Mouse (Mus musculus) hindbrain, embryonic 14.5 days (tissue): ENCODE measurements around the gene Krt42. TPM values are rescaled to one million over a fixed set of nuclear protein-coding genes. Genes with fewer than 3 reads are reported as not detected.
"Not testable (repeated sequence)": the region's sequence is repeated elsewhere in the genome, so short reads cannot be mapped to it uniquely, and the experiment has no call there.

Experiments
- ATAC-seq: fragments of 200-750 bp; cut with Nextera tagmentation; 2 replicates; pipeline ENCODE4 v1.8.0; 2017; ENCODE audit warnings: moderate number of reproducible peaks, mild to moderate bottlenecking, moderate TSS enrichment, moderate library complexity; ENCODE audit not compliant: low FRiP score
- DNase-seq: peaks from one replicate; pipeline ENCODE4 v3.0.0-alpha.2; 2015; ENCODE audit warnings: low spot score
- H3K27ac ChIP-seq: fragments of 300-500 bp; sonication (generic); 2 replicates; pipeline ENCODE4 v1.5.1; 2014; ENCODE audit warnings: mild to moderate bottlenecking, moderate library complexity
- H3K27me3 ChIP-seq: fragments of 300-500 bp; sonication (generic); 2 replicates; pipeline ENCODE4 v1.6.1; 2014; ENCODE audit warnings: mild to moderate bottlenecking, low read length, mixed read lengths; ENCODE audit not compliant: control insufficient read depth, insufficient read depth
- H3K36me3 ChIP-seq: fragments of 300-500 bp; sonication (generic); replicated peaks from 2 replicates; pipeline ENCODE4 v1.6.1; 2014; ENCODE audit not compliant: control insufficient read depth, insufficient read depth
- H3K4me1 ChIP-seq: fragments of 300-500 bp; sonication (generic); replicated peaks from 2 replicates; pipeline ENCODE4 v1.6.1; 2014; ENCODE audit warnings: antibody characterized with exemption, low read length, mixed read lengths; ENCODE audit not compliant: control insufficient read depth, insufficient read depth
- H3K4me2 ChIP-seq: fragments of 300-500 bp; sonication (generic); replicated peaks from 2 replicates; pipeline ENCODE4 v1.6.1; 2014; ENCODE audit warnings: mild to moderate bottlenecking, moderate library complexity
- H3K4me3 ChIP-seq: fragments of 300-500 bp; sonication (generic); replicated peaks from 2 replicates; pipeline ENCODE4 v1.5.1; 2014; ENCODE audit warnings: mild to moderate bottlenecking, low read length
- H3K9ac ChIP-seq: fragments of 300-500 bp; sonication (generic); 2 replicates; pipeline ENCODE4 v1.6.1; 2014
- H3K9me3 ChIP-seq: fragments of 300-500 bp; sonication (generic); 2 replicates; pipeline ENCODE4 v1.6.1; 2016; ENCODE audit warnings: low read length; ENCODE audit not compliant: control insufficient read depth
- WGBS: fragments of 180-500 bp; shearing (Covaris S2); extraction: QIAGEN DNeasy Blood & Tissue Kit; methylation state at CpG from one replicate; pipeline ENCODE4 v1.1.7; 2014; 5-methylcytosine and 5-hydroxymethylcytosine counted together
- polyA plus RNA-seq: library from polyadenylated mRNA; unstranded; fragments of >200 nt; fragmentation: Nextera tagmentation; extraction: Ambion mirVana; gene quantifications from 2 replicates; pipeline ENCODE4 v1.2.1, GENCODE M21; 2014

Krt42 gene
- polyA plus RNA-seq, result not detected in 2 replicates

- Histone ChIP-seq H3K36me3 (no peaks in the 10 kb centered on the region), H3K4me2 (no peak within 1 kb of the TSS), H3K9ac (no peak within 1 kb of the TSS), H3K9me3 (no peaks in the 10 kb centered on the region), H3K4me3 (no peak within 1 kb of the TSS), H3K27ac (no peak within 1 kb of the TSS), H3K27me3 (no peaks in the 10 kb centered on the region), H3K4me1 (no peaks in the 10 kb centered on the region)
- DNase-seq (no peak), ATAC-seq (no peak)
- WGBS, result 90% methylated on average over 7 of the region's 7 CpGs
Observed at GRCm38 (mm10) chr11:100269821-100270332, at the start of gene Krt42. Gene Krt42, minus strand, starts transcription at chr11:100269871.

DNA sequence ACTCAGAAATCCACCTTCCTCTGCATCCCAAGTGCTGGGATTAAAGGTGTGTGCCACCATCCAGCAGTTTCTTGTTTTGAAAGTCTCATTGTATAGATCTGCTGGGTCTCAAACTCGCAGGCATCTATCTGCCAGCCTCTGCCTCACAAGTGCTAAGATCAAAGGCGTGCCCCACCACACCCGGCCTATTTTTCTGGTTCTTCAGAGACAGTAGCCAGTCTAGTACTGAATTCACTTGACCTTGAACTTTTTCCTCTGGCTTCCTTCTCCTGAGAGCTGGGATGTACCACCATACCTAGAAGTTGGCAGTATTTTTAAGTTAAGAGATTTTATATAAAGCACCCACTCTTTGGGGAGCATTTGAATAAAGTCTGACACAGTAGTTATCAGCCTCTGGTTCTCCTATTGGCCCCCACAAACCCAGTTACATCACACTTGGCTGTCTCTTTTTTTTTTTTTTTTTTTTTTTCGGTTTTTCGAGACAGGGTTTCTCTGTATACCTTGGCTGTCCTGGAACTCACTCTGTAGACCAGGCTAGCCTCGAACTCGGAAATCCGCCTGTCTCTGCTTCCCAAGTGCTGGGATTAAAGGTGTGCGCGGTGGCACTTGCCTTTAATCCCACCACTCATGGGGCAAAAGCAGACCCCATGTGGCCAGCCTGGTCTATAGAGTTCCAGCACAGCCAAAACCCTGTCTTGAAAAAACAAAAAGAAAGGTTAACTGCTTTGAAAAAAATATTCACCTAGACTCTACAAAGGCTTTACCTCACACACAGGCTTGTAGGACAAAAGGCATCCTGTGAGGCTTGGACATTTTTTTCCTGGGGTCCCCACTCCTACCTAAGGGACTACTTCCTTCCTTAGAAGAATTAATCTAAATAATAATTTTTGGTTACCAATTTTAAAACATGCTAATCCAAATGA lies 49.1 kb upstream of the Krt42 start:
- Histone ChIP-seq H3K4me2 (peak overlapping the region; percentile 50), H3K36me3 (peaks cover 21% of the 10 kb centered on the region), H3K4me1 (peaks cover 6% of the 10 kb centered on the region), H3K9me3 (no peaks in the 10 kb centered on the region), H3K9ac (peak overlapping the region; percentile 26; the same call in 1 of the 2 replicates), H3K27me3 (no peaks in the 10 kb centered on the region), H3K4me3 (peak overlapping the region; percentile 69), H3K27ac (peak overlapping the region; percentile 97)
- ATAC-seq, result peak; percentile 1; the same call in 1 of the 2 replicates
- DNase-seq, result peak; percentile 37
- WGBS, result 87% methylated on average over 10 of the region's 10 CpGs

DNA sequence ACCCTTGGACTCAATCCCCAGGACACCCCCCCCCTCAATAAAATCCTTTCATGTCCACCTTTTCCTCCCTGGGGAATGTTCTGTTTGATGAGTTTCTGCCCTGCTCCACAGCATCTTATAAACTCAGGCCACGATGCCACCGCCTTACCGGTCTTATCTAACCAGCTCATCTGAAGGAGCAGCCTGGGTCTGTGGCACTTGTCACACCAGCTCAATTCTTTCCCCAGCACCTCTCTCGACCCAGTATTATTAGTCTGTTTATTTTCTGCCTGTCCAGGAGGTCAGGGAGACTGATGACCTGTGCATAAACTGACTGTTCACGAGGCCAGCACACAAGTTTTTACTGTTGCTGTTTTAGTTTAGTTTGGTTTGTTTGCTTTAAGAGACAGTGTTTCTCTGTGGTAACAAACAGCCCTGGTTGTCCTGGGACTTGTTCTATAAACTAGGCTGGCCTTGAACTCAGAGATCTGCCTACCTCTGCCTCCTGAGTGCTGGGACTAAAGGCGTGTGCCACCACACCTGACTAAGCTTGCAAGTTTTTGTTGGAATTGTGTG lies 48.2 kb upstream of the Krt42 start:
- Histone ChIP-seq H3K4me3 (no peak overlapping the region), H3K36me3 (peaks cover 21% of the 10 kb centered on the region), H3K4me1 (peaks cover 6% of the 10 kb centered on the region), H3K9me3 (no peaks in the 10 kb centered on the region), H3K27ac (no peak overlapping the region), H3K4me2 (no peak overlapping the region), H3K27me3 (no peaks in the 10 kb centered on the region), H3K9ac (no peak overlapping the region)
- DNase-seq, result no peak
- ATAC-seq, result no peak
- WGBS, result 72% methylated on average over 6 of the region's 6 CpGs

- no peak overlapping the region for H3K4me3 ChIP-seq
- H3K4me2 ChIP-seq, result no peak overlapping the region
- DNase-seq (no peak), ATAC-seq (no peak)
- H3K27ac ChIP-seq, result no peak overlapping the region
- no peaks in the 10 kb centered on the region for H3K27me3 ChIP-seq
- no peaks in the 10 kb centered on the region for H3K36me3 ChIP-seq
- H3K9ac ChIP-seq, result no peak overlapping the region
- WGBS, result 97% methylated on average over 5 of the region's 5 CpGs
- no peaks in the 10 kb centered on the region for H3K9me3 ChIP-seq
- H3K4me1 ChIP-seq, result no peaks in the 10 kb centered on the region; the same call in none of the 2 replicates
Observed at GRCm38 (mm10) chr11:100315439-100315838, 45.8 kb upstream of the Krt42 start.

GRCm38 (mm10) chr11:100313424-100313823 lies 43.8 kb upstream of the Krt42 start:
- no peak for ATAC-seq
- WGBS, result 90% methylated on average over 6 of the region's 6 CpGs

DNA sequence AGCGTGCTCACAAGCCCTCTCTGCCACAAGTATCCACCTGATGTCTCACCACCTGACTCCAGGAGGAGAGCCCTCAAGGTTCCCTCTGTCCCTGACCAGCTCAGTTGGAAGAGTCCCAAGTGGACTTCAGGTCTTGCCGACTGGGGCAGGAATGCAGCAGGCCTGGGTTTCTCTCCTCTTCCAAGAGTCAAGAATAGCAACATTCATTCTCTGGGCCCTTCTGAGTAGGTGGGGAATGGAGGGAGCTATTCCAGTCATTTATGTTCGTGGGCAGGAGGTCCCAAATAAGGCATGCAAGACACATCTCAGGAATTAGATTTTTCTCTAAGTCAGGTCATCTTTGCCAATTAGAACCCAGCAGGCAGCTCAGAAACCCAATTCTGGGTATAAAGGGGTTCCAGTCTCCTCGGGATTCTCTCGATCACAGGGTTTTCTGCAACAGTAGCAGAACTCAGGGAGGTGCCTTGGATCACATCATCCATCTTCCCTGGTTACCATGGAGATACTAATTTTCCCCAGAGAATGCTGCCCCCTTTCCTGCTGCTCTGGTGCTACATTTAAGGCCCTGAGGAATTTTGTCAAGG lies 42.5 kb upstream of the Krt42 start:
- H3K4me3 ChIP-seq, result no peak overlapping the region
- no peaks in the 10 kb centered on the region; the same call in none of the 2 replicates for H3K4me1 ChIP-seq
- H3K9me3 ChIP-seq, result no peaks in the 10 kb centered on the region
- H3K27ac ChIP-seq, result 0 out of 2 replicates have a peak overlapping the region, but pooled peaks have one; percentile 14
- H3K27me3 ChIP-seq, result no peaks in the 10 kb centered on the region
- H3K9ac ChIP-seq, result no peak overlapping the region
- ATAC-seq, result no peak
- WGBS, result 20% methylated on average over 5 of the region's 5 CpGs
- H3K4me2 ChIP-seq, result no peak overlapping the region
- DNase-seq, result no peak
- H3K36me3 ChIP-seq, result no peaks in the 10 kb centered on the region

More at GRCm38 (mm10) chr11:100313424-100313823, 43.8 kb upstream of the Krt42 start:
- no peak overlapping the region for H3K4me3 ChIP-seq
- no peak overlapping the region for H3K4me2 ChIP-seq
- no peaks in the 10 kb centered on the region; the same call in none of the 2 replicates for H3K4me1 ChIP-seq
- DNase-seq, result no peak
- no peaks in the 10 kb centered on the region for H3K9me3 ChIP-seq
- H3K36me3 ChIP-seq, result no peaks in the 10 kb centered on the region
- H3K27me3 ChIP-seq, result no peaks in the 10 kb centered on the region
- no peak overlapping the region for H3K27ac ChIP-seq
- H3K9ac ChIP-seq, result no peak overlapping the region

DNA sequence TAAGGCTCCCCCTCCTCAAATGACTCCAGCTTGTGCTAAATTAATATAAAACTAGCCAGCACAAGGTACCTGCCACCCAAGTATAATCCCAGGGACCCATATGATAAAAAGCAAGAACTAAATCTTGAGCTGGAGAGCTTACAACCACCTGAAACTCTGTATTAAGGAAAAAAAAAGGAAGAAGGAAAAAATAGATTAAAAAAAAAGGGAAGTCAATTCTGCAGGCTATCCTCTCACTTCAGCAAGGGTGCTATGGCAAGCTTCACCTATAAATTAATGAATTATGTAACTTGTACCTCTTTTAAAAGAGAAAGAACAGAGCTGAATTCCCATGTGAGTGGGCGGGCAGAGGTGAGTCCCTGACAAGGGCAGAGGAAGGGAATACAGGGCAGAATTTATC lies 42.0 kb upstream of the Krt42 start:
- H3K27ac ChIP-seq, result no peak overlapping the region
- WGBS, result 53% methylated on average over 1 of the region's 1 CpGs

GRCm38 (mm10) chr11:100308672-100309071 lies 39.0 kb upstream of the Krt42 start:
- not testable (repeated sequence) for H3K4me2 ChIP-seq, H3K4me3 ChIP-seq, H3K36me3 ChIP-seq, DNase-seq, H3K4me1 ChIP-seq, H3K27ac ChIP-seq, H3K27me3 ChIP-seq, H3K9me3 ChIP-seq, H3K9ac ChIP-seq, ATAC-seq
- 92% methylated on average over 6 of the region's 6 CpGs for WGBS

More for the DNA sequence above, 42.0 kb upstream of the Krt42 start:
- H3K4me3 ChIP-seq, result no peak overlapping the region
- H3K9ac ChIP-seq, result no peak overlapping the region
- no peaks in the 10 kb centered on the region for H3K27me3 ChIP-seq
- H3K4me1 ChIP-seq, result no peaks in the 10 kb centered on the region; the same call in none of the 2 replicates
- no peak overlapping the region for H3K4me2 ChIP-seq
- no peak for DNase-seq
- no peaks in the 10 kb centered on the region for H3K9me3 ChIP-seq
- no peak for ATAC-seq
- no peaks in the 10 kb centered on the region for H3K36me3 ChIP-seq

DNA sequence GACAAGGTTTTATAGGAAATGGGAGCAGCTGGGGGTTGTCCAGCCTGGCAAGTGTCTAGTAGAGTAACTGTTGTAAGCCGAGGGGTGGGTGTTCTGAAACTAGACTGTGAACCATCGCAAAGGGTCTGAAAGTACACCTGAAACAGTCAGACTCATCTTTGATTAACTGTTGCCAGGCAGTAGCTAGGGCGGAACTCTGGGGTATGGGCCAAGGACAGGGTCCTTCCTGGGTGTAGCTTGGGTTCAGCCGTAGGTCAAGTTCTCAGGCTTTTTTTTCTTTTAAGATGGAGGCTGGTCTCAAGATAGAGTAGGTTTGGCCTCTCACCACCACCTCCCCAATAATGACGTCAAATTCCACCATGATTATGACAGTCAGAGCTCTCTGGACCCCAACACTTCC lies 38.2 kb upstream of the Krt42 start:
- no peaks in the 10 kb centered on the region for H3K9me3 ChIP-seq
- no peak overlapping the region for H3K4me3 ChIP-seq
- no peak overlapping the region for H3K27ac ChIP-seq
- no peak overlapping the region for H3K4me2 ChIP-seq
- no peaks in the 10 kb centered on the region for H3K36me3 ChIP-seq
- no peak for ATAC-seq
- DNase-seq, result no peak
- H3K9ac ChIP-seq, result no peak overlapping the region
- no peaks in the 10 kb centered on the region; the same call in none of the 2 replicates for H3K4me1 ChIP-seq
- 94% methylated on average over 5 of the region's 5 CpGs for WGBS
- no peaks in the 10 kb centered on the region for H3K27me3 ChIP-seq
